Mouse (Mus musculus): ENCODE measurements around the gene Zfp612. TPM values are rescaled to one million over a fixed set of nuclear protein-coding genes. Genes with fewer than 3 reads are reported as not detected.
"Not testable (repeated sequence)": the region's sequence is repeated elsewhere in the genome, so short reads cannot be mapped to it uniquely, and the experiment has no call there.

Gene Zfp612
- total RNA-seq (2021), result 1 to 10 TPM; 5.7 to 8.6 TPM
- long read RNA-seq, experiment 1, result 0 reads
- long read RNA-seq, experiment 2, full-length matches to known transcripts, result 2 of 2 reads
- long read RNA-seq, experiment 2, partial matches to known transcripts, result 0 of 2 reads
- long read RNA-seq, experiment 2, other reads (novel, unspliced or antisense), result 0 of 2 reads

GRCm38 (mm10) chr8:110079282-110080221, at the start of gene Zfp612:
TSS of gene Zfp612 (plus strand) at chr8:110079746.
- intact Hi-C loops (cut with DNase I), result no loop called here
- peak; percentile 41 to 44 for DNase-seq

- DNase-seq; intact Hi-C loops (cut with DNase I): not testable (repeated sequence)
These were observed 45.8 kb upstream of the Zfp612 start for GRCm38 (mm10) chr8:110033771-110034170.

GRCm38 (mm10) chr8:110034331-110034730, 45.2 kb upstream of the Zfp612 start:
- intact Hi-C loops (cut with DNase I), result no loop called here
- DNase-seq, result no peak

GRCm38 (mm10) chr8:110036156-110036555, 43.4 kb upstream of the Zfp612 start:
- no peak for DNase-seq
- intact Hi-C loops (cut with DNase I), result no loop called here

- intact Hi-C loops (cut with DNase I), result no loop called here
These were observed 40.3 kb upstream of the Zfp612 start for GRCm38 (mm10) chr8:110039216-110039615.

GRCm38 (mm10) chr8:110039659-110040058, 39.9 kb upstream of the Zfp612 start, which contains the start of gene Chst4:
TSS of gene Chst4 (minus strand) at chr8:110039740.
- intact Hi-C loops (cut with DNase I), result no loop called here
- DNase-seq, result no peak

More at GRCm38 (mm10) chr8:110039216-110039615, 40.3 kb upstream of the Zfp612 start:
- no peak for DNase-seq

GRCm38 (mm10) chr8:110040509-110040908, 39.0 kb upstream of the Zfp612 start:
- DNase-seq, result no peak
- intact Hi-C loops (cut with DNase I), result no loop called here

- no peak for DNase-seq
- intact Hi-C loops (cut with DNase I), result no loop called here
These were observed 28.3 kb upstream of the Zfp612 start for GRCm38 (mm10) chr8:110051208-110051607.

GRCm38 (mm10) chr8:110058207-110058606, 21.3 kb upstream of the Zfp612 start:
- intact Hi-C loops (cut with DNase I), result no loop called here
- no peak for DNase-seq

- intact Hi-C loops (cut with DNase I), result no loop called here
- no peak for DNase-seq
These were observed 15.4 kb upstream of the Zfp612 start for GRCm38 (mm10) chr8:110064161-110064560.

GRCm38 (mm10) chr8:110064606-110065365, 14.8 kb upstream of the Zfp612 start:
- no peak for DNase-seq

GRCm38 (mm10) chr8:110065676-110066075, 13.9 kb upstream of the Zfp612 start:
- no peak for DNase-seq
- intact Hi-C loops (cut with DNase I), result no loop called here

More at GRCm38 (mm10) chr8:110064606-110065365, 14.8 kb upstream of the Zfp612 start:
- intact Hi-C loops (cut with DNase I), result no loop called here

- intact Hi-C loops (cut with DNase I), result loop anchor here (2.0 to 5.0 kb wide), 2 partner anchors 62 to 95 kb away; no protein-coding TSS in a partner anchor
- DNase-seq, result no peak
These were observed 9.8 kb upstream of the Zfp612 start for GRCm38 (mm10) chr8:110069706-110070105.

GRCm38 (mm10) chr8:110071600-110071999, 7.9 kb upstream of the Zfp612 start:
- intact Hi-C loops (cut with DNase I), result loop anchor here (2.0 to 5.0 kb wide), 2 partner anchors 64 to 97 kb away; no protein-coding TSS in a partner anchor

GRCm38 (mm10) chr8:110074496-110074895, 5.0 kb upstream of the Zfp612 start:
- DNase-seq, result no peak
- intact Hi-C loops (cut with DNase I), result loop anchor here (5.0 kb wide), 1 partner anchor 67 kb away; no protein-coding TSS in a partner anchor

More at GRCm38 (mm10) chr8:110071600-110071999, 7.9 kb upstream of the Zfp612 start:
- peak; percentile 25 to 53 for DNase-seq

- intact Hi-C loops (cut with DNase I), result no loop called here
- no peak for DNase-seq
These were observed 3.0 kb downstream of the Zfp612 start for GRCm38 (mm10) chr8:110082416-110083105.

GRCm38 (mm10) chr8:110091869-110092268, 12.3 kb downstream of the Zfp612 start:
- DNase-seq, result no peak
- intact Hi-C loops (cut with DNase I), result no loop called here

- DNase-seq, result no peak
- intact Hi-C loops (cut with DNase I), result no loop called here
These were observed 21.4 kb downstream of the Zfp612 start, which contains the start of gene Gm21964 for GRCm38 (mm10) chr8:110100907-110101306. TSS of gene Gm21964 (plus strand) at chr8:110101207.

GRCm38 (mm10) chr8:110101676-110102075, 22.1 kb downstream of the Zfp612 start:
- intact Hi-C loops (cut with DNase I), result no loop called here
- DNase-seq, result no peak

GRCm38 (mm10) chr8:110102653-110103052, 23.1 kb downstream of the Zfp612 start, which contains the start of gene Gm17720:
TSS of gene Gm17720 (minus strand) at chr8:110102753.
- intact Hi-C loops (cut with DNase I), result no loop called here
- no peak for DNase-seq
